Mouse (Mus musculus) retina, postnatal 7 days (tissue): ENCODE results near the gene Trim61.

Source experiments
- DNase-seq: peaks from one replicate; pipeline ENCODE4 v3.0.0-alpha.2; 2012; ENCODE audit warnings: low read depth, low spot score

The Trim61 gene

GRCm38 (mm10) chr8:64987731-64988130 is 30.6 kb downstream of the Trim61 start, which contains the start of gene Trim75:
Trim75 (minus strand) TSS chr8:64987831.
- no peak for DNase-seq

DNA sequence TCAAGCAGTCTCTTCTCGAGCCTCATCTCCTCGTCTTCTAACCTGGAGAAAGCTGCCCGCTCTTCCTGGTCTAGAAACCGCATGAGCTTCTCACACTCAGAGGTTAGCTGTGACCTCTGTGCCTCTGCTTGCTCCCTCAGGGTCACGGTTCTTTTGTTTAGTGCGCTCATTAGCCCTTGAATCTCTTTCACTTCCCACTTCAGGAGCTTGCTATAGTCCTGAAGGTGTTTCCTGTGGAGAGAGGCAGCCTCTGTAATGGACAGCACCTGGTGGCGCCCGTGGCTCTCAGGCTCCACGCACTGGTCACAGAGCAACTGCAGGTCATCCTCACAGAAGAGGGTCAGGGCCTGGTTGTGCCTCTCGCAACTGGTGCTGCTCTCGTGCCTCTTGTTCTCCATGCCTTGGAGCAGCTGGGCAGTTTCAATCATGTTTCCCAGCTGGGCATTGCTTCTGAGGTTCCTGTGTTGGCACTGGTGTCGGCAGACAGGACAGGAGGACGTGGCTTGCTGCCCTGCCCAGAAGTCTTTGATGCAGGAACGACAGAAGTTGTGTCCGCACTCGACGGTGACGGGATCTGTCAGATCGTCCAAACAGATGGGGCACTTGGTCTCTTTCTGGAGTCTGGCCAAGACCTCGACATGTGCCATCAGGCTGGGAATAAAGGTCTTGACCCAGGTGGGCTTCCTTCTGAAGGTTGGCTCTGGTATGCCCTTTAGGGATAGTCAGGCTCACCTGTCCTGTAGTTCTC is 35.0 kb downstream of the Trim61 start:
- DNase-seq = no peak
